Mouse (Mus musculus): ENCODE measurements at regions not wholly inside any gene's neighbourhood (a gene's known extent, or its start where the extent isn't known, plus 50 kb on each side); places are given as distances from the start of the nearest gene placed in this dataset.

DNA sequence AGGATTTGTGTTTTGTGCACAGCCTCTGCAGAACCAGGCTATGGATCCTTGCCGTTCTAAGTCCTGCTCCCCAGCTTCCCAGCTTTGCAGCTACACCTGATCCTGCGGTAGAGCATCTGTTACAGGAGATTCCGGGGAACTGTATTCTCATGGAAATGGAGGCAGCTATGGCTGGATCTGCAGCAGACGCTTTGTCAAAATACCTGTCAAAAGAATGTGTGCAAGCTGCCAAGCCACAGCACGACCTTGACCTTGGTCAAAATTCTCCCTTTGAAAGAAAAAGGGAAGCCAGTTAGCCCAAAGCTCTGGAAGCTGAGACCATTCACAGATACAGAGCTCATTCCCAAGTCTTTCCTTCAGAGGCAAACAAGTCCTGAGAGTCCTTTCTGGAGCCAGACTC is 255.3 kb downstream of the Med13l start:
- no peak for DNase-seq

DNA sequence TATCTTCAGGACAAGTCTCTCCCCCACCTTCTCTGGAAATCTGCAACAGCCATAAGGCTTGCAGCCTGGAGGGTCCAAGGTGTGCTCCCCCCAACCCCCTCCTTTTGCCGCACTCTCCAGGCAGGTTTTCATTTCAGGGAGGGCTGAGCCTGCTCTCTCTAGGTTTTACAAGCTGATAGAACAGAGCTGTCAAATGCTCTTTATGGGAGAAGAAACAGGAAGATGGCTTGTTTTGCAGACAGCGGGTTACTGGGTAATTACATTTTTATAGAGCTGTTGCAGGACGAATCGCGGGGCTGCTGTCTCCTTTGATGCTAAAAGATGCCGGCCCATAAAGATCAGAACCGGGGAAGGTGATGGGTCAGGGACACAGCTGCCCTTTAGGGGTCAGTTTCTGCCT is 257.8 kb downstream of the Med13l start:
- no peak for DNase-seq

GRCm38 (mm10) chr5:118824791-118825190 is 264.3 kb downstream of the Med13l start:
- no peak for DNase-seq

GRCm38 (mm10) chr5:118829031-118829698 is 268.7 kb downstream of the Med13l start:
- no peak for DNase-seq

DNA sequence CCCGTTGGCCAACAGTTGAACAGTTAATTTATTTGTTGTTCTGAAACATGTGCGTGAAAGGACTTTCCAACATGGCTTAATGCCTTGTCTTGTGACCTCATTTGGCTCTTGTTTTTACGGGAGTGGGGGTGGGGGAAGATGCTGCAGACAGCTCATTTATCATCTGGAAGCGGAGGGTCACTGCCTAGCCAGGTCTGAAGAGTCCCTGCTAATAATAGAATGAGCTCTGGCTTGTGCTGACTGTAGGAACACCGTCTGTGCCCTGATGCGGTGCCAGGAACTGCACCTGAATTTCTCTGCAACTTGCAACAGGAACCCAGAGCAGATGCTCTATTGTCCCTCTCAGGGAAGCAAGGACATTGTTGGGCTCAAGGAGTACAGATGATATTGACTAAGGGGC is 272.2 kb downstream of the Med13l start:
- no peak for DNase-seq

DNA sequence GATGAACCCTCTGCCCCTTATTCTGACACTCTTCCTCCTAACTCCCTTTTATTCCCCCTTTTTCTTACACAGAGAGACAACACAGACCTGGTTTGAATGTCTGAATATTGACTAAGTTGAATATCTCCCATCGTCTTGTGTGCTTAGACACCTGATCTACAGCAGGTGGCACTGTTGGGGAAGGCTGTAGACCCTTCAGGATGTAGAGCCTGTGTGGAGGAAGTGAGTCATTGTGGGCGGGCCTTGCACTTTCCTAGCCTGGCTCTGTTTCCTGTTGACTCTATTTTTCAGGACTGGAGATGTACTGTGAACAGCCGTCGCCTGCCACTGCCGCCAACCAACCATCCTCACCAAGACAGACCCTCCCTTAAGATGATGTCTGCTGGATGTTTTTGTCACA is 273.6 kb downstream of the Med13l start:
- DNase-seq: no peak

GRCm38 (mm10) chr5:118837001-118837400 is 276.5 kb downstream of the Med13l start:
- no peak for DNase-seq

- DNase-seq: no peak
Observed at GRCm38 (mm10) chr5:118838421-118838820, 277.9 kb downstream of the Med13l start.

DNA sequence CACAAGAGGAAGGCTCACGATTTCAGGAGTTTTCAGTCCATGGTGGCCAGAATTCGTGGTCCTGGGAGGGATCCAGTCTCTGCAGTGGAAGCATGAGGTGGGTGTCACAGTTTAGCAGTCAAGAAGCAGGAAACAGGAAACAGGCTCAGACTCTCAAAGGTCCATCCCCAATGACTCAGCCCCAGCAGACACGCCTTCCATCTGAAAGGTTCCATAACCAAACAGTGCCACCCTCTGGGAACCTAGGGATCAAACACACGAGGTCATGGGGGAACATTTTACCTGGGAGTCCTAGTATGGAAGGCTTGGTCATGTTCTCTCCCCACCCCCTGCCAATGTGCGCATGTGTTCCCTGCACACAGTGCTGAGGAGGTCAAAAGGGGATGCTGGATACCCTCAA is 279.4 kb downstream of the Med13l start:
- no peak for DNase-seq

- no peak for DNase-seq
Observed at GRCm38 (mm10) chr5:118841210-118842016, 280.9 kb downstream of the Med13l start.

- DNase-seq: no peak
Observed at GRCm38 (mm10) chr5:118842017-118842396, 281.5 kb downstream of the Med13l start.

GRCm38 (mm10) chr5:118857001-118857400 is 296.5 kb downstream of the Med13l start:
- no peak for DNase-seq

DNA sequence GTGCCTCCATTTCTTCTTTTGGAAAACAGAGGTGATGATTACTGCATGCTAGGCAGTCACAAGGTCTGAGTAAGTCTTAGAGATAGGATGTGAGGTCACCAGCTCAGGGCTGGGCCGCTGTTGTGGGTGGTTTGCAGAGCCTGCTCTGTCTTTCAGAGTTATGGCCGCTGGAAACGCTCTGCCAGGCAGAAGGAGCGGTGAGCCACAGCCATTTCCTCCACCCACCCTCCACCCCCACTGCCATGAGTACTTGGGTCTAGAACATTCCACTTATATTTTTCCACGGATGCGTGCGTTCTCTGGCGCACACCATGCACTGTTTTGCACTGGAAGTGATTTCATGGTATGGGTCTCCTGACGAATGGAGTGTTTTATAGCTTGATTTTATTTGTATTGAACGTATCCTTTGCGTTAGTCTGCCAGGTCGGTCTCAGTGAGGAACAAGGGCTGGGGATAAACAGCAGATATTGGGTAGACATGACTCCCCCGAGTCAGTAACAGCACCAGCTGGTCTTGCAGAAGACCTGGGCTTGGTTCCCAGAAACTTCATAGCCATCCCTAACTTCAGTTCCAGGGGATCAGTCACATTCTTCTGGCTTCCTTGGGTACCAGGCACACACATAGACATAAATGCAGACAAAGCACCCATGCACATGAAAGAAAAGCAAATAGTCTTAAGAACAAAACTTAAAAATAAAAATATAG is 300.8 kb downstream of the Med13l start:
- DNase-seq: no peak

- DNase-seq: no peak
Observed at GRCm38 (mm10) chr5:118867511-118867910, 307.0 kb downstream of the Med13l start.

DNA sequence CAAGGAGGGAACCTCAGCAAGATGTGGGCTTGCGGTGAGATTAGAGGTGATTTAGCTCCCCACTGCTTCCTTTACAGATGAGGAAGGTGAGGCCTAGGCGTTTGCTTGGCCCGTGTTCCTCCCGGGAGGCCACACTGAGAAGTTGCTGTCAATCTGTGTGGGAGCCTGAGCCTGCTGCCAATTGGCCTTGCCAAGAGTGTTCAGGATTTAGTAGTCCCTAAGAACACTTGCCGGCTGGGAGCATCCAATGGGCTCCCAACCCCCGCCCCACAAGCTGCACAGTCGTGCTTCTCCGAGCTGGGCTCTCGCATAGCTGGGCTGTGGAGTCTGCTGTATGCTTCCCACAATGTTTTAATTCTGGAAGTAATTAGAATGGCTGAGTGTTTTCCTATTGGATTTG is 308.9 kb downstream of the Med13l start:
- no peak for DNase-seq

DNA sequence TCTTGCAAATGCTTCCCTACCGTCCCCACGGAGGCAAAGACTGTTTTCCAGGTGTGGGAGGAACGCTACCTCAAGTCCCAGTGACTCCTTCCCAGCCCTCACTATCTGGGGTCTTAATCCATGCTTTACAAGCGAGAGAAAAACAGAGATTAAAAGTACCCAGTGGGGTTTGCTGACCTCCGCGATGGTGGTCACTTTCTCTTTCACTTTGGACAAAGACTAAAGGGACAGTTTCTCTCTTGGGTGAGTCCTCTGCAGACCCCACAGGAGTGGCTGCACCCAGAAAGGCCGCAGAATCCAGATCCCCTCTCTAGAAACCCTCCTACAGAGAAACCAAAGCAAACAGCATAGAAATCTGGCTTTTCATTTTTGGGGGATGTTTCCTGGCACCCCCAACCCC is 313.4 kb downstream of the Med13l start:
- DNase-seq: no peak

- no peak for DNase-seq
Observed at GRCm38 (mm10) chr5:118875096-118875637, 314.7 kb downstream of the Med13l start.

DNA sequence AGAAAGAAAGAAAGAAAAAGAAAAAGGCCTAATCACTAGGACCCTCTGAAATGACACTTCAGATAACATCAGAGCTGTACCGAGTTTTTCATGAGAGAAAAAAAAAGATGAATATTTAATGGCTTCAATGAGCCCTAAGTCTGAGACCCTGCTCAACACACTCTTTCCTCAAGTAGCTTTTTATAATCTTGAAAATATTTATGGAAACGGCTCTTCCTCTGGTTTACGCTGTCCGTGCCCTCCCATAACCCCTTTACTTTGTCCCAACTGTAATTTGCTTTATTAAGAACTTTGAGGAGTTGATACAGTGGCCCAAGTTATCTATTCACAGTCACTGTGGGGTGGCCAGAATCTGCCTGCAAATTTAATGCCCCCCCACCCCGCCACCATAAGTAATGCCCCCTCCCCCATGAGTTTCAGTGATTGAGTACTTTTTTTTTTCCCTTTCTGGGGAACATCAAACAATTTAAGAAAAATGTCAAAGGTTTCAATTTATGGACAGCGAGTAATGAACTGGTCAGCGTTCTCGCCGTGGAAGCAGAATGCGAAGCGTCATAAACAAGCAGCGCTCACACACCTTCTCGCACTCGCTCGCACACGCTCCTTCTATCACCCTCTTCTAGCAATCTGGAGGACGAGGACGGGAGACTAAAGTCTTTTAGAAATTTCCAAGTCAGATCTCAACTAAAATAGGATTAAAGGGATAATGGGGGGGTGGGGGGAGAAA is 316.3 kb downstream of the Med13l start:
- no peak for DNase-seq

DNA sequence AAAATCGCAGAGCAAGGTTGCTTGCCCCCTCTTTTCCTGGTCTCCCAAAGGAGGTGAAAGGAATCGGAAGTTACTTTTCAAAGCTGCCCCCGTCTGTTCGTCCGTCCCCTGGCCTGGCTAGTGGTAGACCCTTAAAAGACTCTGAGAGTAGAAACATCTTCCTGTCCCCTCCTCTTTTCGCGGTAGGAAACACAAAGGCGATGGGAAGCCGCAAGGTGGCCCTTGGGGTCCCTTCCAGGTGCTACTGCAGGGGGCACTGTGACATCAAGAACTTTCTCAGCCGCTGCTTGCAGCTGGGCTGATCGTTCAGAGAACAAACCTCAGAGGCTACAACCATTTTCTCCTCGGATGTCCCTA is 316.8 kb downstream of the Med13l start:
- DNase-seq: no peak

DNA sequence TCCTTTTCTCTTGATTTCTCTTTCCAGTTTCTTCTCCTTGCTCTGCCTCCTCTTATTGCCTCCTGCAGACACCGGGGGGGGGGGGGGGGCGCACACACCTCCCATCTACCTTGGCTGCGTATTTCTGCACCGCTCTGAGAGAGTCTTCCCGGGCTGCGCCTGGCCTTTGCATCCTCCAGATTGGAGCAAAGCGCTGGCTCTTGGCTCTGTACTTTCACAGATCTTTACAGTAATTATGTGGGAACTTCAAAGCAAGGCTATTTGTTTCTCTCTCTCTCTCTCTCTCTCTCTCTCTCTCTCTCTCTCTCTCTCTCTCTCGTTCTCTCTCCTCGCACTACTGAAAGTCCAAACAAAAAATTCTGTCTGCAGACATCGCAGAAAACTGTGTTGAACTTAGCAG is 317.4 kb downstream of the Med13l start:
- no peak for DNase-seq

- no peak for DNase-seq
Observed at GRCm38 (mm10) chr5:118878722-118879121, 318.2 kb downstream of the Med13l start.

GRCm38 (mm10) chr5:118879808-118880478 is 319.5 kb downstream of the Med13l start:
- DNase-seq: peak; percentile 51

Data from cerebellum, adult 8-10 months (tissue).